ENCODE assay signal across 22 mouse cellular contexts in genomic region chr12:56804487-56804886, GRCm38 (mm10).
DNase-seq lines count a peak whose midpoint lies in the region; ATAC-seq and TF ChIP-seq lines count a peak whose summit lies in the region.
"Had no signal": no experiment of that assay in that cellular context is flagged by ENCODE, and none has a peak within 500 bp of the region (broad histone marks: within the 10 kb centered on the region; RNA-seq: fewer than 3 reads in every experiment).

No protein-coding gene starts in this region.

- TF ChIP-seq CTCF in lung, embryonic 14.5 days (IDR thresholded peaks at IDR 0.05; ENCODE audit: low read depth): no peak
- no peak for TF ChIP-seq CTCF in lung, adult 2 months (IDR thresholded peaks at IDR 0.05; ENCODE audit: insufficient read depth, low read length)
- no peak for TF ChIP-seq CTCF in forebrain, postnatal 0 days (IDR thresholded peaks at IDR 0.05; ENCODE audit: low read depth)

- H3K4me2 ChIP-seq in embryonic facial prominence, embryonic 11.5 days (ENCODE audit: low read depth, low read length): no peak overlapping the region
- no peak overlapping the region for H3K4me2 ChIP-seq in lung, embryonic 14.5 days
- no peak overlapping the region for H3K4me2 ChIP-seq in forebrain, postnatal 0 days (ENCODE audit: low read depth)
- H3K4me2 ChIP-seq: forebrain, embryonic 12.5 days; liver, embryonic 15.5 days; midbrain, embryonic 12.5 days; neural tube, embryonic 13.5 days had no signal

- no peak overlapping the region for H3K9ac ChIP-seq in embryonic facial prominence, embryonic 11.5 days (replicated peaks; ENCODE audit: low read length)
- no peak overlapping the region for H3K9ac ChIP-seq in lung, embryonic 14.5 days
- no peak overlapping the region for H3K9ac ChIP-seq in forebrain, postnatal 0 days
- H3K9ac ChIP-seq: forebrain, embryonic 12.5 days; liver, embryonic 15.5 days; midbrain, embryonic 12.5 days; neural tube, embryonic 13.5 days had no signal

- WGBS in embryonic facial prominence, embryonic 11.5 days: 51% methylated on average over 3 of the region's 3 CpGs
- WGBS in embryonic facial prominence, embryonic 10.5 days: 60% methylated on average over 3 of the region's 3 CpGs
- 17% methylated on average over 3 of the region's 3 CpGs for WGBS in lung, embryonic 14.5 days
- 33% methylated on average over 3 of the region's 3 CpGs for WGBS in lung, adult 2 months
- WGBS in forebrain, postnatal 0 days: 43% methylated on average over 3 of the region's 3 CpGs

- H3K4me3 ChIP-seq in embryonic facial prominence, embryonic 11.5 days (ENCODE audit: low read depth, low read length): no peak overlapping the region
- no peak overlapping the region for H3K4me3 ChIP-seq in embryonic facial prominence, embryonic 10.5 days
- no peak overlapping the region for H3K4me3 ChIP-seq in lung, embryonic 14.5 days (ENCODE audit: low read depth, low read length)
- no peak overlapping the region for H3K4me3 ChIP-seq in lung, adult 2 months (replicated peaks; ENCODE audit: extremely low read depth, low read depth, low read length)
- H3K4me3 ChIP-seq in forebrain, postnatal 0 days (ENCODE audit: low read depth, low read length): no peak overlapping the region
- H3K4me3 ChIP-seq: forebrain, embryonic 12.5 days; hindbrain, embryonic 10.5 days; liver, embryonic 15.5 days; midbrain, embryonic 12.5 days; neural tube, embryonic 13.5 days had no signal

- no peaks in the 10 kb centered on the region for H3K27me3 ChIP-seq in embryonic facial prominence, embryonic 11.5 days (ENCODE audit: control insufficient read depth, insufficient read depth, low read length)
- no peaks in the 10 kb centered on the region for H3K27me3 ChIP-seq in embryonic facial prominence, embryonic 10.5 days (replicated peaks; ENCODE audit: low read depth, poor library complexity, severe bottlenecking)
- no peaks in the 10 kb centered on the region for H3K27me3 ChIP-seq in lung, embryonic 14.5 days (ENCODE audit: insufficient read depth, low read length)
- H3K27me3 ChIP-seq in forebrain, postnatal 0 days (ENCODE audit: insufficient read depth, low read length): no peaks in the 10 kb centered on the region
- H3K27me3 ChIP-seq: CH12.LX; forebrain, embryonic 12.5 days; liver, embryonic 15.5 days; midbrain, embryonic 12.5 days; neural tube, embryonic 13.5 days had no signal

- ATAC-seq in embryonic facial prominence, embryonic 11.5 days (replicated peaks; ENCODE audit: insufficient number of reproducible peaks, low FRiP score, low TSS enrichment, low read depth): peak; percentile 29; the same call in 1 of the 2 replicates
- ATAC-seq in lung, embryonic 14.5 days (ENCODE audit: insufficient read depth): peak; percentile 87
- no peak for ATAC-seq in forebrain, postnatal 0 days
- ATAC-seq: hindbrain, postnatal 0 days; intestine, postnatal 0 days had no signal

- no peak for DNase-seq in embryonic facial prominence, embryonic 11.5 days (ENCODE audit: low spot score)
- no peak for DNase-seq in embryonic facial prominence, embryonic 10.5 days (ENCODE audit: low spot score)
- peak; percentile 65 for DNase-seq in lung, embryonic 14.5 days
- DNase-seq in lung, adult 2 months: no peak
- peak; percentile 69 for DNase-seq in NIH3T3 (ENCODE audit: low read depth)
- DNase-seq in mesoderm, embryonic 11.5 days (ENCODE audit: low read depth, low spot score): peak; percentile 21
- no peak for DNase-seq in adrenal gland, postnatal 36 days
- no peak for DNase-seq in forebrain, postnatal 0 days
- DNase-seq: cerebellum, adult 9-10 months; gastrocnemius, postnatal 25 days; lung, postnatal 4 days; right cerebral cortex, postnatal 14 days; spleen, adult 18-20 months; thymus, postnatal 36 days had no signal

- H3K36me3 ChIP-seq in embryonic facial prominence, embryonic 11.5 days (replicated peaks; ENCODE audit: control insufficient read depth, insufficient read depth, low read depth, low read length): no peaks in the 10 kb centered on the region
- no peaks in the 10 kb centered on the region for H3K36me3 ChIP-seq in embryonic facial prominence, embryonic 10.5 days (replicated peaks)
- H3K36me3 ChIP-seq in lung, embryonic 14.5 days (ENCODE audit: insufficient read depth): no peaks in the 10 kb centered on the region
- no peaks in the 10 kb centered on the region for H3K36me3 ChIP-seq in forebrain, postnatal 0 days (ENCODE audit: insufficient read depth)
- H3K36me3 ChIP-seq: forebrain, embryonic 12.5 days; hindbrain, embryonic 10.5 days; liver, embryonic 15.5 days; midbrain, embryonic 12.5 days; neural tube, embryonic 13.5 days had no signal

- no peak overlapping the region for H3K27ac ChIP-seq in embryonic facial prominence, embryonic 11.5 days (replicated peaks; ENCODE audit: low read depth, low read length)
- no peak overlapping the region for H3K27ac ChIP-seq in embryonic facial prominence, embryonic 10.5 days (replicated peaks)
- no peak overlapping the region for H3K27ac ChIP-seq in lung, embryonic 14.5 days (ENCODE audit: low read depth)
- H3K27ac ChIP-seq in forebrain, postnatal 0 days (ENCODE audit: low read depth, low read length): no peak overlapping the region
- H3K27ac ChIP-seq: forebrain, embryonic 12.5 days; hindbrain, embryonic 10.5 days; hindbrain, postnatal 0 days; liver, embryonic 15.5 days; midbrain, embryonic 12.5 days; neural tube, embryonic 13.5 days had no signal

- H3K4me1 ChIP-seq in embryonic facial prominence, embryonic 11.5 days (ENCODE audit: control insufficient read depth, insufficient read depth, low read length): no peaks in the 10 kb centered on the region
- peaks cover 5% of the 10 kb centered on the region; the same call in 1 of the 2 replicates for H3K4me1 ChIP-seq in embryonic facial prominence, embryonic 10.5 days
- no peaks in the 10 kb centered on the region for H3K4me1 ChIP-seq in lung, embryonic 14.5 days (ENCODE audit: insufficient read depth)
- H3K4me1 ChIP-seq in lung, adult 2 months (ENCODE audit: control insufficient read depth, insufficient read depth, low read length): no peaks in the 10 kb centered on the region
- H3K4me1 ChIP-seq in forebrain, postnatal 0 days (ENCODE audit: insufficient read depth): no peaks in the 10 kb centered on the region
- H3K4me1 ChIP-seq: forebrain, embryonic 12.5 days; liver, embryonic 15.5 days; midbrain, embryonic 12.5 days; neural tube, embryonic 13.5 days had no signal

- H3K9me3 ChIP-seq in embryonic facial prominence, embryonic 11.5 days (replicated peaks; ENCODE audit: control insufficient read depth, low read length): no peaks in the 10 kb centered on the region
- no peaks in the 10 kb centered on the region for H3K9me3 ChIP-seq in embryonic facial prominence, embryonic 10.5 days
- no peaks in the 10 kb centered on the region for H3K9me3 ChIP-seq in lung, embryonic 14.5 days (ENCODE audit: low read depth, low read length)
- H3K9me3 ChIP-seq in forebrain, postnatal 0 days (ENCODE audit: low read length): no peaks in the 10 kb centered on the region
- H3K9me3 ChIP-seq: forebrain, embryonic 12.5 days; hindbrain, embryonic 10.5 days; liver, embryonic 15.5 days; midbrain, embryonic 12.5 days; neural tube, embryonic 13.5 days had no signal

- no peak for TF ChIP-seq POLR2A in lung, adult 2 months (IDR thresholded peaks at IDR 0.05; ENCODE audit: borderline replicate concordance, extremely low read depth, low read depth, low read length)

Comparison
In these comparisons a context has a peak if more than half of its experiments do, and no peak if none do; other contexts are left out.
1. DNase-seq: peak in lung, embryonic 14.5 days (single experiment), NIH3T3 (single experiment) and mesoderm, embryonic 11.5 days (single experiment); none in embryonic facial prominence, embryonic 11.5 days (single experiment), embryonic facial prominence, embryonic 10.5 days (single experiment), lung, adult 2 months (single experiment), adrenal gland, postnatal 36 days (0 of 2) and forebrain, postnatal 0 days (single experiment).